Mouse (Mus musculus): ENCODE data around the gene Acbd5. TPM values are rescaled to one million over a fixed set of nuclear protein-coding genes. Genes with fewer than 3 reads are reported as not detected.

Gene Acbd5
- total and polyA plus RNA-seq, 3 experiments, result 6.3 to 6.5 TPM; not detected in 1

DNA sequence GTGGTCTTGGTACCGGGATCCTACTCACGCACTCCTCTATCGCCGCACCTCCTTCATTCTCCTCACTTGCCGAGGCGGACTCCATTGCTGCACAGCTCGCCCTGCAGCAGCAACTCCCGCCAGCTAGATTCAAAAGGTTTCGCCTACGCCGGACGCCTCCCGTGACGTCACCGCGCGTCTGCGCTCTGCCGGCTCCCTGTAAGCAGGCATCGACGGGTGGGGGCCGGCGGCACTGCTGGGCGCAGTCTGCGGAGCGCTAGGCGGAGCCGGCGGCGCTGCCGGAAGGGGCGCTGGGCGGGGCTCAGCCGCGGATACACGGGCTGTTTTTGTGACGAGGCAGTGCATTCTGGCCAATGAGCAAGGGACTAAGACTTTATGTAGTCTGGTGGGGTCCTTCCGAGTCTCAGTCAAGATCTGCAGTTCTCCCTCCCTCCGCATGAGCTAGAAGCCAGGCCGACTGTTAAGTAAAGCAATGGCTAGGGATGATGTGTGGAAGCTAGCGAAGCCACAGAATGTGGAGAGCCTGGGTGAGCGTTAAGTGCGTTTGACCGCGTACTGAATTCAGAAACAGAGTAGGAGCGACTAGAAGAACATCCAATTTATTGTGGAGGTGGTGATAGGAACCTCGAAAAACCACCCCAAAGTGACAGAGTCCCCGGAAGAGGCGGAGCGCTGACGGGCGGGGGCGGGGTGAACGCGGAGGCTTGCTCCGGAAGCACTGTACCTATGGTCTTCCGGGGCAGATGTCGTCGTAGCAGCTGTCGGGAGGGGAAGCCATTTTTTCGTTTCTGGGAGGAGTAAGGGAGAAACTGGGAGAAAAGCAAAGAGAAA is 88.0 kb downstream of the Acbd5 start, which contains the start of the genes Mastl and Yme1l1:
Gene Mastl, minus strand, starts transcription at position 248 of the 831 bp plus-strand sequence.
Gene Yme1l1, plus strand, starts transcription at position 593 of the 831 bp plus-strand sequence.
- Histone ChIP-seq H3K27ac (ENCODE audit: control insufficient read depth, low read depth, low read length) (peak within 1 kb of the TSS; percentile 99), H3K9ac (ENCODE audit: control insufficient read depth, low read depth, low read length, poor library complexity, severe bottlenecking) (peak within 1 kb of the TSS; percentile 90), H3K9me3 (replicated peaks; ENCODE audit: insufficient read depth, low read length) (no peaks in the 10 kb centered on the region), H3K36me3 (ENCODE audit: control insufficient read depth in 1 of 2, insufficient read depth in 2 of 2, low read length in 2 of 2) (peaks cover 3 to 31% of the 10 kb centered on the region in 2 experiments), H3K79me2 (ENCODE audit: control insufficient read depth, insufficient read depth, low read length, poor library complexity) (peaks cover 42% of the 10 kb centered on the region), H3K27me3 (ENCODE audit: control insufficient read depth in 1 of 2, insufficient read depth in 2 of 2, low read length in 2 of 2) (no peaks in the 10 kb centered on the region), H3K4me1 (ENCODE audit: control insufficient read depth in 1 of 2, insufficient read depth in 2 of 2, low read length in 2 of 2) (peaks cover 12 to 14% of the 10 kb centered on the region in 2 experiments), H3K4me3 (ENCODE audit: control insufficient read depth in 1 of 2, insufficient read depth in 1 of 2, low read depth in 2 of 2, low read length in 2 of 2) (peak within 1 kb of the TSS; percentile 84 to 98)
- peak; percentile 99 for DNase-seq (ENCODE audit: low read depth, low spot score)
- TF ChIP-seq POLR2AphosphoS2 (IDR thresholded peaks at IDR 0.05; ENCODE audit: low read length) (peak; percentile 63), MAFK (IDR thresholded peaks at IDR 0.05; ENCODE audit: borderline replicate concordance, low read depth, low read length) (no peak), CHD2 (IDR thresholded peaks at IDR 0.05; ENCODE audit: low read length) (peak; percentile 40; the same call in 1 of the 2 replicates), ZMIZ1 (IDR thresholded peaks at IDR 0.05; ENCODE audit: low read depth, low read length) (peak; percentile 87), KAT2A (conservative IDR thresholded peaks at IDR 0.05; ENCODE audit: low read depth, low read length) (peak; percentile 82), MYB (IDR thresholded peaks at IDR 0.05; ENCODE audit: low read depth, low read length) (no peak), GABPA (IDR thresholded peaks at IDR 0.05; ENCODE audit: low read depth, low read length) (no peak), MAZ (IDR thresholded peaks at IDR 0.05; ENCODE audit: low read depth, low read length) (peak; percentile 89), HCFC1 (IDR thresholded peaks at IDR 0.05; ENCODE audit: low read depth, low read length) (peak; percentile 92), RAD21 (IDR thresholded peaks at IDR 0.05; ENCODE audit: low read depth, low read length) (no peak), MEF2A (IDR thresholded peaks at IDR 0.05; ENCODE audit: extremely low read depth, insufficient replicate concordance, low read depth, low read length, poor library complexity, severe bottlenecking) (no peak), NELFE (IDR thresholded peaks at IDR 0.05; ENCODE audit: low read depth, low read length) (peak; percentile 85), JUND (IDR thresholded peaks at IDR 0.05; ENCODE audit: low read depth, low read length) (no peak), TBP (IDR thresholded peaks at IDR 0.05; ENCODE audit: low read depth, low read length) (peak; percentile 91), POLR2A (IDR thresholded peaks at IDR 0.05; ENCODE audit: control insufficient read depth in 1 of 2, insufficient read depth in 1 of 2, low read depth in 1 of 2, low read length in 2 of 2, poor library complexity in 1 of 2) (peak; percentile 78 to 96), SIN3A (IDR thresholded peaks at IDR 0.05; ENCODE audit: low read length) (peak; percentile 87), MXI1 (IDR thresholded peaks at IDR 0.05; ENCODE audit: low read depth, low read length) (peak; percentile 76), POLR2AphosphoS5 (IDR thresholded peaks at IDR 0.05; ENCODE audit: borderline replicate concordance, low read depth, low read length) (no peak; the same call in 1 of the 2 replicates), USF2 (IDR thresholded peaks at IDR 0.05; ENCODE audit: borderline replicate concordance in 1 of 2, insufficient read depth in 1 of 2, low read depth in 1 of 2, low read length in 2 of 2) (no peak), BHLHE40 (IDR thresholded peaks at IDR 0.05; ENCODE audit: borderline replicate concordance, low read depth, low read length) (no peak), MYC (IDR thresholded peaks at IDR 0.05; ENCODE audit: low read depth, low read length) (no peak), USF1 (IDR thresholded peaks at IDR 0.05; ENCODE audit: low read depth, low read length) (no peak), UBTF (IDR thresholded peaks at IDR 0.05; ENCODE audit: borderline replicate concordance, insufficient read depth, low read depth, low read length) (no peak), NRF1 (IDR thresholded peaks at IDR 0.05; ENCODE audit: insufficient read depth, low read depth, low read length, poor library complexity, severe bottlenecking) (peak; percentile 87), ZC3H11A (IDR thresholded peaks at IDR 0.05; ENCODE audit: low read depth, low read length) (no peak), TCF12 (IDR thresholded peaks at IDR 0.05; ENCODE audit: low read depth, low read length) (peak; percentile 57), EP300 (IDR thresholded peaks at IDR 0.05; ENCODE audit: low read depth in 1 of 2, low read length in 2 of 2) (no peak; a peak in 1 of 4 replicates), E2F4 (IDR thresholded peaks at IDR 0.05; ENCODE audit: borderline replicate concordance, low read depth, low read length) (peak; percentile 88; the same call in 1 of the 2 replicates), MAX (IDR thresholded peaks at IDR 0.05; ENCODE audit: low read length) (peak; percentile 52), ETS1 (IDR thresholded peaks at IDR 0.05; ENCODE audit: low read depth, low read length) (peak; percentile 54), GATA1 (IDR thresholded peaks at IDR 0.05; ENCODE audit: low read depth, low read length) (no peak), CHD1 (IDR thresholded peaks at IDR 0.05; ENCODE audit: low read depth, low read length) (no peak; the same call in 1 of the 2 replicates), ZNF384 (IDR thresholded peaks at IDR 0.05; ENCODE audit: low read depth, low read length) (no peak), CTCF (IDR thresholded peaks at IDR 0.05 in 2 of 3, conservative IDR thresholded peaks at IDR 0.05 in 1 of 3; ENCODE audit: control insufficient read depth in 1 of 3, insufficient read depth in 1 of 3, low read depth in 2 of 3, low read length in 3 of 3, poor library complexity in 1 of 3, severe bottlenecking in 1 of 3) (no peak), TAL1 (IDR thresholded peaks at IDR 0.05; ENCODE audit: low read length) (no peak), RCOR1 (IDR thresholded peaks at IDR 0.05; ENCODE audit: low read depth, low read length) (no peak)

Measured in MEL (cell line).